Mouse (Mus musculus) neural tube, embryonic 10.5 days (tissue): ENCODE measurements at regions not wholly inside any gene's neighbourhood (a gene's known extent, or its start where the extent isn't known, plus 50 kb on each side); places are given as distances from the start of the nearest gene placed in this dataset.

Experiments used
- DNase-seq: peaks from one replicate; pipeline ENCODE4 v3.0.0-alpha.2; 2017; ENCODE audit warnings: low spot score; ENCODE audit errors: extremely low spot score

- DNase-seq, result no peak
Observed at GRCm38 (mm10) chr10:16714065-16714464, 1009.0 kb upstream of the Cited2 start.

- no peak for DNase-seq
Observed at GRCm38 (mm10) chr10:16714526-16714925, 1008.5 kb upstream of the Cited2 start.

DNA sequence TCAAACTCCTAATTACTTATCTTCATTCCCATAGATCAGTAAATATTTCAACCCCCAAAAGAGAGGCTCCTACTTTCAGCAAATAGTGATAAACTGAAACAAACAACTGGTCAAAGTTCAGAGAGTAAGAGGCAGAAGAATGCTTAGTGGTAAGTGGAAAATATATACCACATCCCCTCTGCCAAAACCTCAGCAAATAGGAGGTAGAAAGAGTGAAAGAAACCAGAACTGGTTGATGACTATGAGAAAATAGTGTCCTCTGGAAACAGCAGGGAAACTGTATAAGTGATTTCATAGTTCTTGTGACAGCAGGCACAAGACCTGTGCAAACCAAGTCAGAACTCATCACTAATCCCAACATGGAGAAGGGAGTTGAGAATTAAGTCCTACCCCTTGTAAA lies 980.8 kb upstream of the Cited2 start:
- no peak for DNase-seq

DNA sequence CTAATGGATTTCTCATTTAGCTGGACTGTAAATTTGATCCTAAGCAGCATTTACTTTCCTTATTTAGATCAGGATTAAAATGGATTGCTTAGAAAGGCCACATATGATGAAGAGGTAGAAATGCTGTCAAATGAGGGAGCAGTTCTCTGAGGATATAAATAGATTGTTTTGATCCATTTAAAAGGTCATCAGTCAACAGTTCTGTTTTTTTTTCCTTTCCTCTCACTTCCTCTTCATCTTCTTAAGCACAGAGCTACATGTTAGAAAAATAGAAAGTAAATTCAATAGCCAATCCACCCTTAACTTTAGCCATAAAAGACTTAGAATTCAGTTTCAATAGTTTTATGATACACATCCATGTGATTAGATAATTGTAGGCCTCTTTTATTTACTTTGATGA lies 971.5 kb upstream of the Cited2 start:
- DNase-seq, result no peak

DNA sequence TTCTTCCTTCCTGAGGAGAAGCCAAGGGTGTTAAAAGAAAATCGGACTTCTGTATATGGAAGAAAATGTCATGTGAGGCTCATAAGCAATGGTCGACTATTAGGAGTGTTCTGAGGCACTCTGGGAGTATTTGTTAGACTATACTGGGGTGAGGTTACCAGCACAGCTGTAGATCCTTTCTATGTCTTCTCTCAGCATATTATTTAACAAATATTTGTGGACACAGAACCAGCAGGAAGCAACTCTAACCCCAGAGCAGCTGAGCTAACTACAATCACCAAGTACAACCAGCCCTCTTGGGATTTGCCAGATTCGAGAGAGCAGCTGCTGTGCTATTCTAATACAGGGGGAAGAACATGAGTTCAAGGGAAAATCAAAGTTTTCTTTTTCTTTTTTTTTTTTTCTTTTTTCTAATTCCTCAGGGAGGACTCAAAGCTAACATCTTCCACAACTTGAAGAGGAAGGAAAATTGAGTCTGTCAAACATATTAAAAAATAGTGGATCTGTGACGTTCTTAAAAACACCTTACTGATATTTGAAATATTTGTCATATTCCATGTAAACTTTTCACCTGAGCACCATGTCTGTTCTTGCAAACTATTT lies 933.3 kb upstream of the Cited2 start:
- DNase-seq, result no peak

GRCm38 (mm10) chr10:16803978-16804377 lies 919.0 kb upstream of the Cited2 start:
- no peak for DNase-seq

DNA sequence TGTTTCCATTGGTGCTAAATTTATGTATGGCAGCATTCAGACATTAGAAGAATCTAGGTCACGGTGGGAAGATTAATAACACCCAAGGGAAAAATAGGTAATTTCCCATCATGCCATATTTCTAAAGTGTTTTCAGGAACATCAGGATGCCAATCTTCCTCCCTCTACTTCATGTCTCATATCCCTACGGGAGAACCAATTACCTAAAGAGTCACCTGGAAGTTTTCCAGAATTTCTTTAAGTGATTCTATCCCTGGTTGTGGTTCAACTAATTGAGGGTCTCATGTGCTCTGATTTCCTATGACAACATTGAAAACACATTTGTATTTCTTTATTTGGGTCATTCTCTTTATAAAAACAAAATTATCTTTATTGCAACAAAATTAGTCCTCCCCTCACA lies 912.3 kb upstream of the Cited2 start:
- DNase-seq, result no peak

DNA sequence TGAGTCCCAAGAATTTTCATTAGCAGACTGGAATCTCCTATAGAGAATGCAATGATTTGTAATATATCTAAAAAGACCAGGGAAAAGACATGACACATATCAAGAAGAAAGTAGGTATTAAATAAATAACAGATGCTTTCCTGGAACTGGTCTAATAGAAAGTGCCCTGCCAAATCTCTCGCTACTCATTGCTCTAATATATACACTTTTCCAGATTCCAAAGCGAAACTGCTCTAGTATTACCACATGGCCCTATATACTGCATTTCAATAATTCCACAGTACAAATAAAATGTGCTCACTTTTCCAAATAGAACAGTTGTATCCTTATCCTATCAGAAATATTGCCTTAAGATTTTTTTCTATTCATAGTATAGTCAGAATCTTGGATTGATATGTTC lies 909.0 kb upstream of the Cited2 start:
- no peak for DNase-seq

DNA sequence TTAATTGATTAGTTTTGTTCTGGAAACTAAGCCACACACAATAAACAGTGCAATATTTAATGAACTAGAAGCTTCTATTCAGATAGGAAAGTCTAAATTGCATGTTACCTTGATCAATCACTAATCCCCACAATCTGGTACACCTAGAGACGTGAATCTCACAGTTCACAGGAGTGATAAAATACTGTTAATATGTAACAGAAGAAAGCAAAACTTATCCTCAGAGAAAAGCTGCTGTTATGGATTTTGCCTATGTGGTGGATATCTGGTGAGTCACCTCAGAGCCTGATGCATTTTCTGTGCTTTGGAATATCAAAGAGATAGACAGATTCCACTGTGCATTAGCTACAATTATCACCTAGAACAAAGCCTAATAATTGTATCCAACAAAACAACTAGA lies 861.5 kb upstream of the Cited2 start:
- DNase-seq, result no peak

GRCm38 (mm10) chr10:16866914-16867313 lies 856.1 kb upstream of the Cited2 start:
- no peak for DNase-seq

DNA sequence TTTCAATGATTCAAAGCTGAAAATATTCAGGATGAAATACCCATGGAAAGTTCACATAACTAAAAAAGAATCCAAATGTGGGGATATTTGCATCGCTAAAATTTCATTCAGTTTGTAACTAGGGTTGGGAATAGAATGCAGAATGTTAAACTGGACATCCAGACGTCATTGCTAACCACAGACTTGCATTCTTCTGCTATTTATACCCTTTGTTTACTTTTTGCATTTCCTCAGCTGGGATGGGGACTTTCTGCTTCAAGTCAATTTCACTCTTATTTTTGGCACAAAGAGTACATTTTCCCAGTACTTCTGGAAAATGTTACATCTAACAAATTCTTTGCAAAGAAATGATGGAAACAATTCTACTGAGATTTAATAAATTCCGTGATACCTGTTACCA lies 848.9 kb upstream of the Cited2 start:
- DNase-seq, result no peak

DNA sequence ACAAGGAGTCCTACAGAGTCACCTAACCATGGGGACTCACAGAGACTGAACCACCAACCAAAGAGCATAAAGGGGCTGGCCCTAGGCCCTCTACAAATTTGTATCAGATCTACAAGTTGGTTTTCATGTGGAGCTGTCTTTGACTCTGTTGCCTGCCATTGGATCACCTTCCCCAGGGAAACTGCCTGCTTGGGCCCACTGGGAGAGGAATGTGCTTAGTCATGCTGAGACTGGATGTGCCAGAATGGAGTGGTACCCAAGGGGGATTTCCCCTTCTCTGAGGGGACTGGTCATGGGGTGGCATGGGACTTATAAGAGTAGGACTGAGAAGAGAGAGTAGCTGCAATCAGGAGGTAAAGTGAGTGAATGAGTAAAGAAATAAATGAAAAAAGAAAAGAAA lies 844.8 kb upstream of the Cited2 start:
- no peak for DNase-seq

DNA sequence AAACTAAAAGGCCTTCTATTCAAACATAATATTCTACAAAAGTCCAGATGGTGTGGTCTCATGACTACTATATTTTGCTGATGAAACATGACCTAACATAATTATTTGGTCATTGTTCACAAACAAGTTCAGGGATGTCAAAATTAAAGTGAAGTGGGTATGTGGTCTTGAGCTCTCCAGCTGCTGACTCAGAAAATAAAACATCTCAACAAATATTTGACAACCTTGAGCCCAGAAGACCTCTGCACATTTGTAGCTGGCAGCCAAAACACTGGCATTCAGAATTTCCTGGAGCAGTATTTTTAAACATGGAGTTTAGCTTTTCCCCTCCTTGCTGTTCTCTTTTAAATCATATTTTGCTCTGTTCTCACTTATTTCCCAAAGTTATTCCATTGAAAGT lies 829.7 kb upstream of the Cited2 start:
- no peak for DNase-seq

DNA sequence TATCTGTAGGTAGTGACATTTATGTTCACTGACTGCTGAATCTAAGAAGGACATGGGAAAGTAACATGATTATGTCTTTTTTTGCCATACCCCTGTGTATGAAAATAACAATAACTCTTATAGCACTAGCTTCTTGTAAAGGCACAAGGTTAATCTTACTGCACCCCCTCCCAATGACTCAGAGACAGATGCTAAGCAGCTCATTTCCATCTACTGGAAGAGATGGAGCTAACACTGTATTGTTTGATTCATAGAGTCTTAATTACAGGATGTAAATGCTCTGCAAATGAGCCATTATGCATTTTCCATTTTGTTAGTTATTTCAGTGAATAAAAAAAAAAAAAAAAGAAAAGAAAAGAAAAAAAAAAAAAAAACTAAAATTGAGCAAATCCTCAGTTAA lies 827.7 kb upstream of the Cited2 start:
- no peak for DNase-seq

GRCm38 (mm10) chr10:16922888-16923287 lies 800.1 kb upstream of the Cited2 start:
- no peak for DNase-seq

- DNase-seq, result no peak
Observed at GRCm38 (mm10) chr10:16923851-16924250, 799.2 kb upstream of the Cited2 start.

DNA sequence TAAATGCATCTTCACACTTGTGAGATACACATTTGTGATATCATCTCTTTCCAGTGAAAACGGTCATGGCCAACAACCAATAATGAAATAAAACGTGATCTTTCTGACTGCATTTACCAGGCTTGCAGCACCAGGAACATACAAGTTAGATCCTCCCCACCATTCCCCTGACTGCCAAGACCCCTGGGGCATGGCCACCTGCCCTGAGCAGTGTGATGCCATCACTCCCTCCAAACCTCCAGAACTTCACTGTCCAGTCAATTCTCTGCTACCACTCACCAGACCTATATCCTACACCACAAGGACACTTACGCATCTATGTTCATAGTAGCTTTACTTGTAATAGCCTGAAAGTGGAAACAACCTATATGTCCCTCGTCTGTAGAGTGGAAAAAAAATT lies 785.3 kb upstream of the Cited2 start:
- DNase-seq, result no peak

GRCm38 (mm10) chr10:16951636-16952035 lies 771.4 kb upstream of the Cited2 start:
- DNase-seq, result no peak

GRCm38 (mm10) chr10:16960971-16961370 lies 762.0 kb upstream of the Cited2 start:
- no peak for DNase-seq

- no peak for DNase-seq
Observed at GRCm38 (mm10) chr10:16962463-16962862, 760.6 kb upstream of the Cited2 start.

DNA sequence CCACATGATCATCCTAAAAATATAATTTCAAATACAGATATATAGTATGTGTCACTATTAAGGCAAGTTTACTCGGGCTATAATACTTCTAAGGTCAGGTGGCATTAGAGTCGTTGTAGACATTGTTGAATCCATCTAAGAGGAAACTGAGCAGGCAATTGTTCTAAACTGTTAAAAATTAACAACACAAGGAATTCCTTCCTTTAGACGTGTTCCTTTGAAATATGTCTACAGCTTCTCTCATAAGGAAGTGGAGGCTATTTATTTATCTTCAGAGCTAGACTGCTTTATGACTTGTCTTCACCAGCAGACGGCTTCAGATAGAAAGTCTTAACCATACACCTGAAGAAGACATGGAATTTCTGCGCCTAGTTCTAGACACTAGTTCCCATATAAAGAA lies 744.2 kb upstream of the Cited2 start:
- no peak for DNase-seq

GRCm38 (mm10) chr10:16990227-16990626 lies 732.8 kb upstream of the Cited2 start:
- no peak for DNase-seq

DNA sequence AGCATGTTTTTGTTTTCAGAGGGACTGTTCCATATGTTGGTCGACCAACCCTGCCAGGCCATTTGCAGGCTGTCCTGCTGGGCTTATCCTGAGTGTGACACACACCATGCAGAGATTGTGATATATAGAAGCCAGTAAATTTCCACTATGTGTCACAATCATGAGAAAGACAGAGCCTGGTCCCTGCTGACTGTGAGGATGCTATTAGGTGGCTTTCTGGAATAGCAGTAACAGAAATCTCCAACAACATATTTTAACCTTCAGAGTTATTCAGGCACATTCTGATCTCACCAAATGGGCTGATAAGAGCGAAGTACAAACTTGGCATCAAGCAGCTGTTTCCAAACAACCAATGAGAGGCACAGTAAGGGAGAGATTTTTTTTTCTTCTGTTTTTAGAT lies 729.2 kb upstream of the Cited2 start:
- DNase-seq, result no peak

DNA sequence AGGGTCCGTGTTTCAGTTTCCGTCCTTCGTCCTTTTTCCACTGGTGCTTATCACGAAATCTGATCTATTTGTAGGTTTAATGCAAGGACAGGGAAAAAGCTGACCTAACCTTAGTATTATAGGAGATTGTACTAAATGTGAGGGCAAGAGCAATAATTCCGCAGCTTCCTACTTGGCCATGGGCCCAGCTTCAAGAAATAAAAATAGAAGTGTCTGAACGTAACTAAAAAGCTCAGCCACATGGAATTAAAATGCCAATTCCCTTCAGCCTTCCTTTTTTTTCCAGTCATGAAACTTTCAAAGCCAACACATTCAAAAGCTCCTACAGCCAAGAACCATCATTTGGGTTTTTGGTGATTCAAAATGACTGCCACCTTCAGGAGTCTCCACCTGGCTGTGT lies 728.5 kb upstream of the Cited2 start:
- DNase-seq, result no peak
